Mouse (Mus musculus): ENCODE data around the gene Scd3.
A peak's percentile ranks its signal among the peaks of the same experiment; 100 is the strongest.

DNA sequence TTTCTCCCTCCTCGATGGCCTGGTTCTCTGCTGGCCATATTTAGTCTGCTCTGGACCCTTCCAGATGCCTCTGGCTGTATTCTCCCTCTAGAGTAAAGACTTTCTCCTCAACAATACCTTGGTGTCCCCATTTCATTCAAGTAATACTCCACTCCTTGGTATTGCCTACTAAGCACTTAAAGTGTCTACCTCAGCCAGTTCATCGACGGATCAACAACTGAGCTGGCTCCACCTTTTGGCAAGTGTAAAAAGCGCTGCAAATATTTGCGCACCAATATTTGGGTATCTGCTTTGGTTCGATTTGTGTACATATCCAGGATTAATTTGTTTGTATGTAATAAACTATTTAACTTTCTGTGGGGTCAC is 63.4 kb downstream of the Scd3 start:
- TF ChIP-seq CTCF (IDR thresholded peaks at IDR 0.05; ENCODE audit: low read depth) (peak; percentile 43), EP300 (IDR thresholded peaks at IDR 0.05; ENCODE audit: low read depth) (no peak)

Data from liver, postnatal 0 days (tissue).